ENCODE assay signal across 25 mouse cellular contexts in the genomic region with DNA sequence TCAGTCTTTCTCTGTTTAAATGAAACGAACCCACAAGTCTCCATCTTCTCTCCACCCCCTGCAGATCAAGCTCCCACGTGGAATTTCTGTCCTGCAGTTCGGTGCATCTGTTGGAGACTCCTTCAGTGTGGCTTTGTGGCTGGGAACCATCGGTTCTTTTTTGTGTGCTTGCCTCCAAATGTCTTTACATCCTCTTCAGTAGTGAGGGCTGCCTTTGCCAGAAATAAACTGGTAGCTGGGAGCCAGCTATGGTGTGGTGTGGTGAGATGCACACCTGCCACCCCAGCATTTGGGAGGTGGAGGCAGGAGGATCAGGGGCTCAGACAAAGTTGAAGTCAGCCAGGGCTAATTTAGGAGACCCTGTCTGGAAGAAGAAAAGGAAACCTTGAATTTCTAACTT. TPM values are rescaled to one million over a fixed set of nuclear protein-coding genes. Genes with fewer than 3 reads are reported as not detected.
A peak's percentile ranks its signal among the peaks of the same experiment; 100 is the strongest.
DNase-seq lines count a peak whose midpoint lies in the region; ATAC-seq and TF ChIP-seq lines count a peak whose summit lies in the region.
"Had no signal": no experiment of that assay in that cellular context is flagged by ENCODE, and none has a peak within 500 bp of the region (broad histone marks: within the 10 kb centered on the region; RNA-seq: fewer than 3 reads in every experiment).

No protein-coding gene starts in this region.

- H3K4me1 ChIP-seq in hindbrain, embryonic 13.5 days (replicated peaks), result no peaks in the 10 kb centered on the region
- H3K4me1 ChIP-seq in hindbrain, embryonic 16.5 days (ENCODE audit: control insufficient read depth, insufficient read depth, low read depth, low read length), result no peaks in the 10 kb centered on the region
- H3K4me1 ChIP-seq in cortical plate, adult 2 months (ENCODE audit: control insufficient read depth, insufficient read depth, low read length), result peaks cover 2% of the 10 kb centered on the region; the same call in 1 of the 2 replicates
- H3K4me1 ChIP-seq: limb, embryonic 15.5 days; midbrain, embryonic 12.5 days had no signal

- no peaks in the 10 kb centered on the region for H3K36me3 ChIP-seq in hindbrain, embryonic 13.5 days
- H3K36me3 ChIP-seq in hindbrain, embryonic 16.5 days (ENCODE audit: control insufficient read depth, insufficient read depth, low read length), result no peaks in the 10 kb centered on the region
- H3K36me3 ChIP-seq: heart, embryonic 13.5 days; kidney, embryonic 15.5 days; limb, embryonic 15.5 days; midbrain, embryonic 12.5 days had no signal

- intact Hi-C loops in left cerebral cortex, postnatal 14 days (cut with DNase I), result no loop called here
- intact Hi-C loops in left cerebral cortex, postnatal 36 days (cut with DNase I), result no loop called here

- ATAC-seq in hindbrain, embryonic 13.5 days (ENCODE audit: low FRiP score), result no peak
- no peak for ATAC-seq in hindbrain, embryonic 16.5 days
- ATAC-seq: CD4-positive, CD25-positive, alpha-beta regulatory T cell, adult 4 months had no signal

- H3K27ac ChIP-seq in hindbrain, embryonic 13.5 days, result peak overlapping the region; percentile 40; the same call in 1 of the 2 replicates
- no peak overlapping the region for H3K27ac ChIP-seq in hindbrain, embryonic 16.5 days (ENCODE audit: low read depth, low read length)
- H3K27ac ChIP-seq in cortical plate, adult 2 months (ENCODE audit: insufficient read depth, low read length), result no peak overlapping the region
- H3K27ac ChIP-seq: heart, adult 2 months; heart, embryonic 13.5 days; kidney, embryonic 15.5 days; limb, embryonic 15.5 days; liver, embryonic 14.5 days; midbrain, embryonic 12.5 days; stomach, postnatal 0 days had no signal

- no peaks in the 10 kb centered on the region for H3K9me3 ChIP-seq in hindbrain, embryonic 13.5 days
- no peaks in the 10 kb centered on the region for H3K9me3 ChIP-seq in hindbrain, embryonic 16.5 days (ENCODE audit: control insufficient read depth, low read length)
- H3K9me3 ChIP-seq: heart, embryonic 13.5 days; kidney, embryonic 15.5 days; limb, embryonic 15.5 days; midbrain, embryonic 12.5 days had no signal

- no peaks in the 10 kb centered on the region for H3K27me3 ChIP-seq in hindbrain, embryonic 13.5 days
- no peaks in the 10 kb centered on the region for H3K27me3 ChIP-seq in hindbrain, embryonic 16.5 days (replicated peaks; ENCODE audit: control insufficient read depth, insufficient read depth, low read length)
- H3K27me3 ChIP-seq: kidney, embryonic 15.5 days; limb, embryonic 15.5 days; midbrain, embryonic 12.5 days had no signal

- H3K9ac ChIP-seq in hindbrain, embryonic 13.5 days, result no peak overlapping the region
- H3K9ac ChIP-seq in hindbrain, embryonic 16.5 days (ENCODE audit: low read depth, low read length), result no peak overlapping the region
- H3K9ac ChIP-seq: kidney, embryonic 15.5 days; limb, embryonic 15.5 days; liver, embryonic 14.5 days; lung, embryonic 14.5 days; midbrain, embryonic 12.5 days had no signal

- H3K4me2 ChIP-seq in hindbrain, embryonic 13.5 days, result no peak overlapping the region
- H3K4me2 ChIP-seq in hindbrain, embryonic 16.5 days (ENCODE audit: low read length), result no peak overlapping the region
- H3K4me2 ChIP-seq: heart, embryonic 13.5 days; kidney, embryonic 15.5 days; limb, embryonic 15.5 days; lung, embryonic 14.5 days; midbrain, embryonic 12.5 days had no signal

- TF ChIP-seq POLR2A in cortical plate, adult 2 months (IDR thresholded peaks at IDR 0.05; ENCODE audit: extremely low read depth, insufficient read depth, low read length), result 0 out of 2 replicates have a peak, but pooled peaks have one; percentile 16

- WGBS in hindbrain, embryonic 13.5 days, result 60% methylated on average over 4 of the region's 4 CpGs
- 43% methylated on average over 4 of the region's 4 CpGs for WGBS in hindbrain, embryonic 16.5 days

- no peak overlapping the region for H3K4me3 ChIP-seq in hindbrain, embryonic 13.5 days
- H3K4me3 ChIP-seq in hindbrain, embryonic 16.5 days (ENCODE audit: low read length), result no peak overlapping the region
- H3K4me3 ChIP-seq in cortical plate, adult 2 months (ENCODE audit: insufficient read depth, low read length), result no peak overlapping the region
- H3K4me3 ChIP-seq: heart, adult 2 months; heart, embryonic 13.5 days; kidney, embryonic 15.5 days; limb, embryonic 15.5 days; midbrain, embryonic 12.5 days had no signal

- TF ChIP-seq CTCF in cortical plate, adult 2 months (IDR thresholded peaks at IDR 0.05; ENCODE audit: extremely low read depth, insufficient read depth, low read length), result no peak

- peak; percentile 18 to 32 for DNase-seq in left cerebral cortex, postnatal 14 days (ENCODE audit: low spot score in 2 of 2)
- DNase-seq in left cerebral cortex, adult 11 months (ENCODE audit: low spot score), result no peak
- peak; percentile 35 to 56 for DNase-seq in left cerebral cortex, postnatal 36 days (ENCODE audit: low spot score in 2 of 2)
- no peak for DNase-seq in kidney, postnatal 25 days
- DNase-seq: adrenal gland, postnatal 25 days; cerebellum, adult 11 months; cerebellum, adult 9-11 months; gastrocnemius, postnatal 36 days; heart, adult 2 months; heart, postnatal 14 days; kidney, adult 11 months; kidney, postnatal 4 days; lung, embryonic 14.5 days had no signal

RNA-seq across cellular contexts. Expression of gene Espnl, which starts 10.2 kb away (rescaled TPM):
- polyA plus RNA-seq in hindbrain, embryonic 13.5 days (2015; fragmentation: Nextera tagmentation; extraction: Ambion mirVana), result 0.08 and 0.26 TPM in 2 replicates
- 0.05 and 0.14 TPM in 2 replicates for polyA plus RNA-seq in hindbrain, embryonic 16.5 days (2015; fragmentation: Nextera tagmentation; extraction: Ambion mirVana)
- under 1 TPM; 0.13 to 0.15 TPM for total RNA-seq in left cerebral cortex, postnatal 14 days (2021)
- polyA plus RNA-seq in cortical plate, adult 2 months (2012; rRNA removed), result 0.19 and 0.26 TPM in 2 replicates
- total RNA-seq in left cerebral cortex, postnatal 36 days (2021), result under 1 TPM; 0.30 to 0.34 TPM
- total RNA-seq: adrenal gland, postnatal 25 days; heart, adult 2 months; heart, postnatal 14 days; megakaryocyte, adult 5-6 weeks had no signal
- polyA plus RNA-seq: CD4-positive, CD25-positive, alpha-beta regulatory T cell, adult 4 months; lung, embryonic 14.5 days had no signal

RNA-seq across cellular contexts. Expression of gene Klhl30, which starts 18.7 kb away (rescaled TPM):
- 0.16 and 0.21 TPM in 2 replicates for polyA plus RNA-seq in hindbrain, embryonic 13.5 days (2015; fragmentation: Nextera tagmentation; extraction: Ambion mirVana)
- polyA plus RNA-seq in hindbrain, embryonic 16.5 days (2015; fragmentation: Nextera tagmentation; extraction: Ambion mirVana), result 0.30 and 0.54 TPM in 2 replicates
- total RNA-seq in left cerebral cortex, postnatal 14 days (2021), result under 1 TPM in 1 of 2 experiments, not detected in 1; 0.11 TPM
- polyA plus RNA-seq in cortical plate, adult 2 months (2012; rRNA removed), result 0.11 and 0.21 TPM in 2 replicates
- under 1 TPM in 1 of 2 experiments, not detected in 1; 0.29 TPM for total RNA-seq in left cerebral cortex, postnatal 36 days (2021)
- polyA plus RNA-seq: CD4-positive, CD25-positive, alpha-beta regulatory T cell, adult 4 months; forebrain, embryonic 11.5 days had no signal

RNA-seq across cellular contexts. Expression of gene Scly, which starts 34.0 kb away (rescaled TPM):
- 11.6 and 12.2 TPM in 2 replicates for polyA plus RNA-seq in hindbrain, embryonic 13.5 days (2015; fragmentation: Nextera tagmentation; extraction: Ambion mirVana)
- polyA plus RNA-seq in hindbrain, embryonic 16.5 days (2015; fragmentation: Nextera tagmentation; extraction: Ambion mirVana), result 14.7 and 15.0 TPM in 2 replicates
- 10 to 100 TPM; 10.5 to 12.7 TPM for total RNA-seq in left cerebral cortex, postnatal 14 days (2021)
- 18.4 and 20.6 TPM in 2 replicates for polyA plus RNA-seq in cortical plate, adult 2 months (2012; rRNA removed)
- 10 to 100 TPM; 20.6 to 23.1 TPM for total RNA-seq in left cerebral cortex, postnatal 36 days (2021)

RNA-seq across cellular contexts. Expression of gene Erfe, which starts 34.1 kb away (rescaled TPM):
- 0.22 and 0.45 TPM in 2 replicates for polyA plus RNA-seq in hindbrain, embryonic 13.5 days (2015; fragmentation: Nextera tagmentation; extraction: Ambion mirVana)
- 0.21 and 0.31 TPM in 2 replicates for polyA plus RNA-seq in hindbrain, embryonic 16.5 days (2015; fragmentation: Nextera tagmentation; extraction: Ambion mirVana)
- total RNA-seq in left cerebral cortex, postnatal 14 days (2021), result under 1 TPM; 0.15 to 0.34 TPM
- 0.90 and 1.3 TPM in 2 replicates for polyA plus RNA-seq in cortical plate, adult 2 months (2012; rRNA removed)
- under 1 TPM; 0.14 to 0.76 TPM for total RNA-seq in left cerebral cortex, postnatal 36 days (2021)
- polyA plus RNA-seq: CD4-positive, CD25-positive, alpha-beta regulatory T cell, adult 4 months had no signal

Comparison
In these comparisons a context has a peak if more than half of its experiments do, and no peak if none do; other contexts are left out.
1. DNase-seq: peak in left cerebral cortex, postnatal 14 days (2 of 2) and left cerebral cortex, postnatal 36 days (2 of 2); none in left cerebral cortex, adult 11 months (single experiment) and kidney, postnatal 25 days (0 of 2).